Mouse (Mus musculus) thymus, adult 2 months (tissue): ENCODE measurements around the gene Ppp1r3g.

ENCODE experiments used
- CTCF ChIP-seq: fragments of 200-500 bp; IDR thresholded peaks from 2 replicates; pipeline ENCODE4 v1.5.1; 2012; ENCODE audit warnings: mild to moderate bottlenecking, control low read depth, low read length, moderate library complexity, borderline replicate concordance; ENCODE audit not compliant: control insufficient read depth, poor library complexity, insufficient read depth; ENCODE audit errors: extremely low read depth
- POLR2A ChIP-seq: fragments of 200-500 bp; IDR thresholded peaks from 2 replicates; pipeline ENCODE4 v1.6.1; 2012; ENCODE audit warnings: mild to moderate bottlenecking, low read length, control low read depth, moderate library complexity; ENCODE audit not compliant: control insufficient read depth, poor library complexity, insufficient read depth; ENCODE audit errors: extremely low read depth

DNA sequence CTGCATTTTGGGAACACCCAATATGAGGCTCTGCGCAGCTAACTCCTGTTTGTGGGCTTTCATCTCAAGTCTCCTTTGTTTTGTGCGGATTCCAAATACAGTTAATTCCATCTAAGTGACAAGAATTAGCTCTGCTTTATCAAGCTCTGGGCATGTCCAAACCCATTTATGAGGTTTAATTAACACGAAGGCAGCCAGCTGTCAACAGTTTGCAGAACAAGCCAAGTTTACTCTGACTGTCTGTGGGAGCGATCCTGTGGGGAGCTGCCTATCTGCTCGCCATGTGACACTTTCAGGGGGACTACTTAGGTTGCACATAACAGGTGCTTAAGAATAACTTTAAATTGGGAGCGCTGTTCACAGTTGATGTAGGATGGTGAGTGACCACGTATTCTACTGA is 18.3 kb downstream of the Ppp1r3g start:
- TF ChIP-seq POLR2A, result no peak
- no peak for TF ChIP-seq CTCF
